Mouse (Mus musculus): ENCODE measurements around the gene Kcp. TPM values are rescaled to one million over a fixed set of nuclear protein-coding genes. Genes with fewer than 3 reads are reported as not detected.

The Kcp gene
- 18.9 and 20.9 TPM in 2 replicates for polyA plus RNA-seq (2015; fragmentation: Nextera tagmentation; extraction: Ambion mirVana)

GRCm38 (mm10) chr6:29507447-29508309 is at the start of gene Kcp:
TSS of gene Kcp (minus strand) at chr6:29507952.
- peak within 1 kb of the TSS; percentile 38 for H3K9ac ChIP-seq
- ATAC-seq (replicated peaks) = peak; percentile 75
- H3K4me2 ChIP-seq = peak within 1 kb of the TSS; percentile 74
- H3K4me1 ChIP-seq = peaks cover 15% of the 10 kb centered on the region
- no peaks in the 10 kb centered on the region for H3K9me3 ChIP-seq
- H3K27ac ChIP-seq = no peak within 1 kb of the TSS
- no peaks in the 10 kb centered on the region for H3K36me3 ChIP-seq (replicated peaks)
- WGBS = 1% methylated on average over 47 of the region's 47 CpGs
- peak within 1 kb of the TSS; percentile 50 for H3K4me3 ChIP-seq
- H3K27me3 ChIP-seq (replicated peaks) = peaks cover 34% of the 10 kb centered on the region

GRCm38 (mm10) chr6:29557112-29557511 is 49.4 kb upstream of the Kcp start:
- 99% methylated on average over 2 of the region's 2 CpGs for WGBS
- no peaks in the 10 kb centered on the region for H3K4me1 ChIP-seq
- no peak overlapping the region for H3K4me3 ChIP-seq
- H3K9ac ChIP-seq = no peak overlapping the region
- H3K36me3 ChIP-seq (replicated peaks) = peaks cover 45% of the 10 kb centered on the region
- no peaks in the 10 kb centered on the region for H3K9me3 ChIP-seq
- no peaks in the 10 kb centered on the region for H3K27me3 ChIP-seq (replicated peaks)
- H3K27ac ChIP-seq = no peak overlapping the region
- no peak for ATAC-seq (replicated peaks)
- no peak overlapping the region for H3K4me2 ChIP-seq

GRCm38 (mm10) chr6:29552526-29552925 is 44.8 kb upstream of the Kcp start:
- Histone ChIP-seq H3K27ac (no peak overlapping the region), H3K4me1 (no peaks in the 10 kb centered on the region), H3K4me3 (no peak overlapping the region), H3K9me3 (no peaks in the 10 kb centered on the region), H3K4me2 (no peak overlapping the region), H3K9ac (no peak overlapping the region), H3K36me3 (replicated peaks) (peaks cover 45% of the 10 kb centered on the region), H3K27me3 (replicated peaks) (no peaks in the 10 kb centered on the region)
- 92% methylated on average over 2 of the region's 2 CpGs for whole genome bisulfite sequencing
- no peak for ATAC-seq (replicated peaks)

GRCm38 (mm10) chr6:29548086-29548485 is 40.3 kb upstream of the Kcp start:
- Histone ChIP-seq H3K9ac (no peak overlapping the region), H3K9me3 (no peaks in the 10 kb centered on the region), H3K27me3 (replicated peaks) (no peaks in the 10 kb centered on the region), H3K36me3 (replicated peaks) (peaks cover 46% of the 10 kb centered on the region), H3K4me1 (no peaks in the 10 kb centered on the region), H3K4me2 (no peak overlapping the region), H3K4me3 (no peak overlapping the region), H3K27ac (no peak overlapping the region)
- ATAC-seq (replicated peaks) = no peak
- 96% methylated on average over 1 of the region's 1 CpGs for WGBS

GRCm38 (mm10) chr6:29547582-29547981 is 39.8 kb upstream of the Kcp start:
- H3K4me3 ChIP-seq = no peak overlapping the region
- H3K27ac ChIP-seq = no peak overlapping the region
- peaks cover 51% of the 10 kb centered on the region for H3K36me3 ChIP-seq (replicated peaks)
- ATAC-seq (replicated peaks) = no peak
- no peaks in the 10 kb centered on the region for H3K9me3 ChIP-seq
- H3K4me2 ChIP-seq = no peak overlapping the region
- H3K9ac ChIP-seq = no peak overlapping the region
- no peaks in the 10 kb centered on the region for H3K4me1 ChIP-seq
- H3K27me3 ChIP-seq (replicated peaks) = no peaks in the 10 kb centered on the region

GRCm38 (mm10) chr6:29545611-29546010 is 37.9 kb upstream of the Kcp start:
- H3K27me3 ChIP-seq (replicated peaks) = no peaks in the 10 kb centered on the region
- WGBS = 97% methylated on average over 2 of the region's 2 CpGs
- no peak overlapping the region for H3K4me2 ChIP-seq
- H3K27ac ChIP-seq = no peak overlapping the region
- H3K4me1 ChIP-seq = no peaks in the 10 kb centered on the region
- no peaks in the 10 kb centered on the region for H3K9me3 ChIP-seq
- H3K36me3 ChIP-seq (replicated peaks) = peaks cover 57% of the 10 kb centered on the region
- H3K9ac ChIP-seq = no peak overlapping the region
- ATAC-seq (replicated peaks) = no peak
- no peak overlapping the region for H3K4me3 ChIP-seq

- 94% methylated on average over 1 of the region's 1 CpGs for WGBS
- ATAC-seq (replicated peaks) = no peak
- H3K36me3 ChIP-seq (replicated peaks) = peaks cover 44% of the 10 kb centered on the region
- H3K4me2 ChIP-seq = no peak overlapping the region
- H3K9me3 ChIP-seq = no peaks in the 10 kb centered on the region
- no peaks in the 10 kb centered on the region for H3K4me1 ChIP-seq
- no peaks in the 10 kb centered on the region for H3K27me3 ChIP-seq (replicated peaks)
- H3K4me3 ChIP-seq = no peak overlapping the region
- H3K9ac ChIP-seq = no peak overlapping the region
- no peak overlapping the region for H3K27ac ChIP-seq
Measured at GRCm38 (mm10) chr6:29540956-29541355, 33.2 kb upstream of the Kcp start.

- WGBS = 75% methylated on average over 6 of the region's 6 CpGs
- ATAC-seq (replicated peaks) = no peak
- Histone ChIP-seq H3K27me3 (replicated peaks) (no peaks in the 10 kb centered on the region), H3K4me3 (no peak overlapping the region), H3K9ac (no peak overlapping the region), H3K9me3 (no peaks in the 10 kb centered on the region), H3K4me2 (no peak overlapping the region), H3K4me1 (no peaks in the 10 kb centered on the region), H3K36me3 (replicated peaks) (peaks cover 37% of the 10 kb centered on the region), H3K27ac (no peak overlapping the region)
Measured at GRCm38 (mm10) chr6:29540223-29540622, 32.5 kb upstream of the Kcp start.

GRCm38 (mm10) chr6:29539502-29539901 is 31.8 kb upstream of the Kcp start:
- no peak overlapping the region for H3K27ac ChIP-seq
- peaks cover 32% of the 10 kb centered on the region for H3K36me3 ChIP-seq (replicated peaks)
- WGBS = 94% methylated on average over 8 of the region's 8 CpGs
- no peak for ATAC-seq (replicated peaks)
- no peaks in the 10 kb centered on the region for H3K4me1 ChIP-seq
- no peaks in the 10 kb centered on the region for H3K9me3 ChIP-seq
- H3K9ac ChIP-seq = no peak overlapping the region
- no peak overlapping the region for H3K4me3 ChIP-seq
- no peak overlapping the region for H3K4me2 ChIP-seq
- H3K27me3 ChIP-seq (replicated peaks) = no peaks in the 10 kb centered on the region

- 82% methylated on average over 3 of the region's 3 CpGs for WGBS
- ATAC-seq (replicated peaks) = no peak
- no peak overlapping the region for H3K27ac ChIP-seq
- H3K9ac ChIP-seq = no peak overlapping the region
- no peaks in the 10 kb centered on the region for H3K9me3 ChIP-seq
- no peak overlapping the region for H3K4me3 ChIP-seq
- no peaks in the 10 kb centered on the region for H3K27me3 ChIP-seq (replicated peaks)
- H3K36me3 ChIP-seq (replicated peaks) = peaks cover 12% of the 10 kb centered on the region
- H3K4me1 ChIP-seq = no peaks in the 10 kb centered on the region
- no peak overlapping the region for H3K4me2 ChIP-seq
Measured at GRCm38 (mm10) chr6:29537221-29537620, 29.5 kb upstream of the Kcp start.

GRCm38 (mm10) chr6:29536651-29537193 is 29.0 kb upstream of the Kcp start:
- no peak for ATAC-seq (replicated peaks)
- WGBS = 69% methylated on average over 4 of the region's 4 CpGs

GRCm38 (mm10) chr6:29535316-29535715 is 27.6 kb upstream of the Kcp start:
- 70% methylated on average over 6 of the region's 6 CpGs for WGBS

More at GRCm38 (mm10) chr6:29536651-29537193, 29.0 kb upstream of the Kcp start:
- Histone ChIP-seq H3K36me3 (replicated peaks) (peaks cover 7% of the 10 kb centered on the region), H3K4me2 (no peak overlapping the region), H3K4me3 (no peak overlapping the region), H3K9me3 (no peaks in the 10 kb centered on the region), H3K9ac (no peak overlapping the region), H3K27me3 (replicated peaks) (no peaks in the 10 kb centered on the region), H3K27ac (no peak overlapping the region), H3K4me1 (no peaks in the 10 kb centered on the region)

GRCm38 (mm10) chr6:29530050-29530449 is 22.3 kb upstream of the Kcp start:
- Histone ChIP-seq H3K9me3 (no peaks in the 10 kb centered on the region), H3K4me1 (peaks cover 17% of the 10 kb centered on the region), H3K4me2 (no peak overlapping the region), H3K36me3 (replicated peaks) (no peaks in the 10 kb centered on the region), H3K27ac (no peak overlapping the region), H3K9ac (no peak overlapping the region), H3K4me3 (no peak overlapping the region), H3K27me3 (replicated peaks) (peaks cover 38% of the 10 kb centered on the region)
- 60% methylated on average over 4 of the region's 4 CpGs for WGBS
- no peak for ATAC-seq (replicated peaks)

More at GRCm38 (mm10) chr6:29535316-29535715, 27.6 kb upstream of the Kcp start:
- Histone ChIP-seq H3K4me1 (no peaks in the 10 kb centered on the region), H3K9me3 (no peaks in the 10 kb centered on the region), H3K27ac (no peak overlapping the region), H3K27me3 (replicated peaks) (peaks cover 9% of the 10 kb centered on the region), H3K36me3 (replicated peaks) (no peaks in the 10 kb centered on the region; the same call in 1 of the 2 replicates), H3K9ac (no peak overlapping the region), H3K4me2 (no peak overlapping the region), H3K4me3 (no peak overlapping the region)
- ATAC-seq (replicated peaks) = no peak
